Mouse (Mus musculus) fat pad, adult 2 months (tissue): ENCODE measurements around the gene 1700021F07Rik.

ENCODE experiments used
- DNase-seq: peaks from one replicate; pipeline ENCODE4 v3.0.0-alpha.2; 2011; ENCODE audit warnings: low read depth, low spot score; ENCODE audit errors: extremely low read depth

Gene 1700021F07Rik

GRCm38 (mm10) chr2:173522376-173522775, at the start of gene 1700021F07Rik:
TSS of gene 1700021F07Rik (plus strand) at chr2:173522586.
- DNase-seq: no peak

- DNase-seq: no peak
These were observed 49.2 kb upstream of the 1700021F07Rik start for GRCm38 (mm10) chr2:173473233-173473632.

GRCm38 (mm10) chr2:173479050-173479449, 43.3 kb upstream of the 1700021F07Rik start:
- DNase-seq: no peak

- DNase-seq: no peak
These were observed 37.9 kb upstream of the 1700021F07Rik start for GRCm38 (mm10) chr2:173484486-173484885.

GRCm38 (mm10) chr2:173499612-173500011, 22.8 kb upstream of the 1700021F07Rik start:
- DNase-seq: no peak

GRCm38 (mm10) chr2:173513977-173514376, 8.4 kb upstream of the 1700021F07Rik start:
- DNase-seq: no peak

- DNase-seq: no peak
These were observed 7.2 kb upstream of the 1700021F07Rik start for GRCm38 (mm10) chr2:173515186-173515585.

- no peak for DNase-seq
These were observed 6.1 kb upstream of the 1700021F07Rik start for GRCm38 (mm10) chr2:173516150-173516855.

GRCm38 (mm10) chr2:173528493-173528892, 6.1 kb downstream of the 1700021F07Rik start:
- no peak for DNase-seq

GRCm38 (mm10) chr2:173532711-173533462, 10.5 kb downstream of the 1700021F07Rik start:
- no peak for DNase-seq

- DNase-seq: no peak
These were observed 12.2 kb downstream of the 1700021F07Rik start for GRCm38 (mm10) chr2:173534581-173534980.

- no peak for DNase-seq
These were observed 13.0 kb downstream of the 1700021F07Rik start for GRCm38 (mm10) chr2:173535390-173535789.

- no peak for DNase-seq
These were observed 13.5 kb downstream of the 1700021F07Rik start for GRCm38 (mm10) chr2:173535886-173536285.

- no peak for DNase-seq
These were observed 17.4 kb downstream of the 1700021F07Rik start for GRCm38 (mm10) chr2:173539781-173540180.

GRCm38 (mm10) chr2:173541748-173542147, 19.4 kb downstream of the 1700021F07Rik start:
- no peak for DNase-seq

- no peak for DNase-seq
These were observed 20.3 kb downstream of the 1700021F07Rik start for GRCm38 (mm10) chr2:173542716-173543115.

GRCm38 (mm10) chr2:173545992-173546703, 23.8 kb downstream of the 1700021F07Rik start:
- no peak for DNase-seq

- DNase-seq: no peak
These were observed 26.9 kb downstream of the 1700021F07Rik start for GRCm38 (mm10) chr2:173549236-173549635.

GRCm38 (mm10) chr2:173550681-173551080, 28.3 kb downstream of the 1700021F07Rik start:
- DNase-seq: no peak

GRCm38 (mm10) chr2:173553863-173554262, 31.5 kb downstream of the 1700021F07Rik start:
- DNase-seq: no peak

- no peak for DNase-seq
These were observed 36.5 kb downstream of the 1700021F07Rik start for GRCm38 (mm10) chr2:173558754-173559396.
